8 mouse cellular contexts compared by ENCODE assay signal in genomic region chr2:26141893-26142635, GRCm38 (mm10). TPM values are rescaled to one million over a fixed set of nuclear protein-coding genes. Genes with fewer than 3 reads are reported as not detected.
DNase-seq lines count a peak whose midpoint lies in the region; ATAC-seq and TF ChIP-seq lines count a peak whose summit lies in the region.

No protein-coding gene starts in this region.

- peaks cover 3% of the 10 kb centered on the region; the same call in 1 of the 2 replicates for H3K4me1 ChIP-seq in cortical plate, adult 2 months (ENCODE audit: control insufficient read depth, insufficient read depth, low read length)

- peak; percentile 34 to 64 for DNase-seq in frontal cortex, postnatal 36 days (ENCODE audit: low spot score in 2 of 2)
- peak; percentile 43 for DNase-seq in thymus, postnatal 14 days
- DNase-seq in thymus, postnatal 0 days (ENCODE audit: low spot score), result no peak
- DNase-seq in kidney, postnatal 4 days, result peak; percentile 88 to 91
- peak; percentile 49 for DNase-seq in naive thymus-derived CD4-positive, alpha-beta T cell, adult 2 months (ENCODE audit: low read depth)

- no peak for ATAC-seq in frontal cortex, adult (ENCODE audit: low TSS enrichment)
- ATAC-seq in megakaryocyte-erythroid progenitor cell, adult 5-6 weeks (replicated peaks; ENCODE audit: low FRiP score, low TSS enrichment, poor library complexity, severe bottlenecking), result no peak

- no peak overlapping the region for H3K4me3 ChIP-seq in cortical plate, adult 2 months (ENCODE audit: insufficient read depth, low read length)

- H3K27ac ChIP-seq in cortical plate, adult 2 months (ENCODE audit: insufficient read depth, low read length), result no peak overlapping the region

- TF ChIP-seq CTCF in cortical plate, adult 2 months (IDR thresholded peaks at IDR 0.05; ENCODE audit: extremely low read depth, insufficient read depth, low read length), result peak; percentile 75

- TF ChIP-seq POLR2A in cortical plate, adult 2 months (IDR thresholded peaks at IDR 0.05; ENCODE audit: extremely low read depth, insufficient read depth, low read length), result no peak

RNA-seq across cellular contexts. Expression of gene Nacc2, which starts 19.0 kb away (rescaled TPM):
- 2.2 and 2.8 TPM in 2 replicates for polyA plus RNA-seq in thymus, postnatal 0 days (2015; fragmentation: Nextera tagmentation; extraction: Ambion mirVana)
- polyA plus RNA-seq in cortical plate, adult 2 months (2012; rRNA removed), result 46.9 and 53.6 TPM in 2 replicates
- 5.2 and 8.5 TPM in 2 replicates for total RNA-seq in megakaryocyte-erythroid progenitor cell, adult 5-6 weeks (2014; fragmentation: Nextera tagmentation)
- 3.8 and 3.9 TPM in 2 replicates for total RNA-seq in megakaryocyte-erythroid progenitor cell, adult 5-6 weeks (2017)

Comparison
In these comparisons a context has a peak if more than half of its experiments do, and no peak if none do; other contexts are left out.
1. RNA of gene Nacc2, which starts 19.0 kb away (polyA plus RNA-seq): 46.9 to 53.6 TPM in cortical plate, adult 2 months; 2.2 to 2.8 TPM in thymus, postnatal 0 days; every median in the first group is over 10 times any median in the second.